Mouse (Mus musculus) myocyte (in vitro differentiated cells): ENCODE results near the gene Slc38a11. TPM values are rescaled to one million over a fixed set of nuclear protein-coding genes. Genes with fewer than 3 reads are reported as not detected.

Source experiments
- H3K27me3 ChIP-seq: one replicate; pipeline ENCODE4 v1.6.1; 2011; ENCODE audit not compliant: control insufficient read depth, insufficient read depth, insufficient read length
- H3K36me3 ChIP-seq: one replicate; pipeline ENCODE4 v1.6.1; 2011; ENCODE audit not compliant: control insufficient read depth, insufficient read depth
- H3K4me2 ChIP-seq: one replicate; pipeline ENCODE4 v1.6.1; 2011; ENCODE audit warnings: low read depth, control low read depth
- H3K4me3 ChIP-seq: one replicate; pipeline ENCODE4 v1.5.1; 2011; ENCODE audit warnings: mild to moderate bottlenecking, control low read depth, moderate library complexity
- H3K79me2 ChIP-seq: one replicate; pipeline ENCODE4 v1.6.1; 2011; ENCODE audit not compliant: control insufficient read depth, insufficient read depth
- H3ac ChIP-seq: one replicate; pipeline ENCODE4 v1.6.1; 2011; ENCODE audit not compliant: control insufficient read depth, insufficient read length
- CEBPB ChIP-seq: IDR thresholded peaks from 2 replicates; pipeline ENCODE4 v1.6.1; 2011; ENCODE audit warnings: mild to moderate bottlenecking, moderate library complexity; ENCODE audit not compliant: poor library complexity, insufficient read depth, severe bottlenecking
- E2F4 ChIP-seq: IDR thresholded peaks from one replicate; pipeline ENCODE4 v1.6.1; 2011; ENCODE audit warnings: mild to moderate bottlenecking, control low read depth, moderate library complexity; ENCODE audit not compliant: insufficient read depth
- MAX ChIP-seq: IDR thresholded peaks from one replicate; pipeline ENCODE4 v1.6.1; 2011; ENCODE audit warnings: low read depth, mild to moderate bottlenecking, control low read depth
- MYOD1 ChIP-seq, 3 experiments: IDR thresholded peaks; one replicate each; pipeline ENCODE4 v1.6.1; 2011; ENCODE audit warnings: control low read depth in 2 of 3, low read depth in 2 of 3, mild to moderate bottlenecking in 2 of 3, moderate library complexity in 1 of 3; ENCODE audit not compliant: insufficient read length in 2 of 3, control insufficient read depth in 1 of 3
- MYOG ChIP-seq, 3 experiments: IDR thresholded peaks; one replicate each; pipeline ENCODE4 v1.6.1; 2011; ENCODE audit warnings: control low read depth in 2 of 3, low read depth in 2 of 3, mild to moderate bottlenecking in 2 of 3; ENCODE audit not compliant: insufficient read length in 2 of 3, control insufficient read depth in 1 of 3, insufficient read depth in 1 of 3
- POLR2A ChIP-seq: IDR thresholded peaks from one replicate; pipeline ENCODE4 v1.6.1; 2011; ENCODE audit warnings: low read depth, mild to moderate bottlenecking, control low read depth, moderate library complexity; ENCODE audit not compliant: insufficient read length
- POLR2AphosphoS2 ChIP-seq: IDR thresholded peaks from one replicate; pipeline ENCODE4 v1.6.1; 2011; ENCODE audit warnings: low read depth, control low read depth; ENCODE audit not compliant: insufficient read length
- REST ChIP-seq: IDR thresholded peaks from one replicate; pipeline ENCODE4 v1.6.1; 2011; ENCODE audit warnings: mild to moderate bottlenecking, control low read depth, moderate library complexity; ENCODE audit not compliant: insufficient read depth, insufficient read length
- SRF ChIP-seq: IDR thresholded peaks from one replicate; pipeline ENCODE4 v1.6.1; 2011; ENCODE audit warnings: low read depth; ENCODE audit not compliant: control insufficient read depth, insufficient read length
- TCF12 ChIP-seq: IDR thresholded peaks from one replicate; pipeline ENCODE4 v1.6.1; 2011; ENCODE audit warnings: mild to moderate bottlenecking, control low read depth; ENCODE audit not compliant: poor library complexity, insufficient read depth, severe bottlenecking
- TCF3 ChIP-seq: IDR thresholded peaks from one replicate; pipeline ENCODE4 v1.6.1; 2011; ENCODE audit warnings: low read depth, control low read depth; ENCODE audit not compliant: insufficient read length
- USF1 ChIP-seq: IDR thresholded peaks from one replicate; pipeline ENCODE4 v1.6.1; 2011; ENCODE audit warnings: low read depth, mild to moderate bottlenecking, control low read depth, moderate library complexity
- polyA plus RNA-seq: library from polyadenylated mRNA; unstranded; fragments of >200 nt; fragmentation: generic; extraction: Trizol; gene quantifications from one replicate; pipeline ENCODE4 v1.2.1, GENCODE M21; 2012; ENCODE audit warnings: missing spikeins

Slc38a11 gene
- polyA plus RNA-seq, 1 experiment, result not detected

DNA sequence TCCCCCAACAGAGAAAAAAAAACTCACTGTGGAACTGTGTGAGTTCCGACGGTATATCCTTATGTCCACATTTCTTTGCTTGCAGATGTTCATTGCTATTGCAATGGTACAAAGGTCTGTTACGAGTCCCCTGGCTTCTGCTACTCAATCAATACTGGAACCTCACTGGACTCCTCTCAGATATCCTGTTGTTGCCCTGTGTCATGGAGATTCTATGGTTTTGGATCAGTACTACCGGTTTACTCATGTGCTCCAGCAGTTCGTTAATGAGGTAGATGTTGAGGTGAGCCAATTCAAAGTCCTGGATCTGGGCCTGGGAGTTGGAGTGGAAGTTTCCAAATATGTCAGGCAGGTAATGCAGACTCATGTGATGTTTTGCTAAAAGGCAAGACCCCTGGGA, 10.6 kb upstream of the Slc38a11 start:
- no peak overlapping the region for H3ac ChIP-seq
- H3K79me2 ChIP-seq, result no peaks in the 10 kb centered on the region
- no peak overlapping the region for H3K4me3 ChIP-seq

DNA sequence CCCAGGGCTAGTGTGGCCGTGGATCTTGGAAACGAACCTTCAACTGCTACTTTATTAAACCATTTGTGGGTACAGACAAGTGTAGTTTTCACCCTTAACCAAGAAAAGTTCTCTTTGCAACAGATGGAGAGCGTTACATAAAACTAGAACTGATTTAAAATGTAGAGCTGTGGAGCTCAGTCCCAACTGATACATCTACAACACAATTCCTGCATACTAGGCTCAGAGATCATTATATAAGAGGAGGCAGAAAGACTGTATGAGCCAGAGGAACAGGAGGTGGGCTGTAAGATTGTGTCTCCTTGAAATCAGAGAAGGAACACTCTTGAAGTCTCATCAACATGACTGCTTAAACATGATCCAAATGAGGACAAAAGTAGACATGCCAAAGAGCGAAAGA, 9.2 kb upstream of the Slc38a11 start:
- H3K27me3 ChIP-seq, result no peaks in the 10 kb centered on the region
- H3K36me3 ChIP-seq, result no peaks in the 10 kb centered on the region
- H3ac ChIP-seq, result no peak overlapping the region
- no peak overlapping the region for H3K4me3 ChIP-seq
- no peak for TF ChIP-seq POLR2AphosphoS2
- no peak for TF ChIP-seq MAX
- TF ChIP-seq E2F4, result no peak
- TF ChIP-seq SRF, result no peak
- TF ChIP-seq POLR2A, result no peak
- TF ChIP-seq REST, result no peak
- TF ChIP-seq MYOG (IDR thresholded peaks at IDR 0.05; ENCODE audit: control insufficient read depth in 1 of 3, insufficient read depth in 1 of 3, insufficient read length in 2 of 3, low read depth in 2 of 3), result no peak
- TF ChIP-seq TCF12, result no peak
- TF ChIP-seq CEBPB, result no peak
- H3K4me2 ChIP-seq, result no peak overlapping the region
- H3K79me2 ChIP-seq, result no peaks in the 10 kb centered on the region

More for the DNA sequence above, 10.6 kb upstream of the Slc38a11 start:
- Histone ChIP-seq H3K4me2 (no peak overlapping the region), H3K27me3 (no peaks in the 10 kb centered on the region), H3K36me3 (no peaks in the 10 kb centered on the region)
- no peak for TF ChIP-seq REST
- no peak for TF ChIP-seq USF1
- no peak for TF ChIP-seq POLR2A
- TF ChIP-seq E2F4, result no peak
- no peak for TF ChIP-seq MYOD1 (IDR thresholded peaks at IDR 0.05; ENCODE audit: control insufficient read depth in 1 of 3, insufficient read length in 2 of 3, low read depth in 2 of 3)
- TF ChIP-seq TCF3, result no peak
- TF ChIP-seq POLR2AphosphoS2, result no peak
- TF ChIP-seq SRF, result no peak
- no peak for TF ChIP-seq MYOG (IDR thresholded peaks at IDR 0.05; ENCODE audit: control insufficient read depth in 1 of 3, insufficient read depth in 1 of 3, insufficient read length in 2 of 3, low read depth in 2 of 3)
- no peak for TF ChIP-seq CEBPB
- TF ChIP-seq TCF12, result no peak
- no peak for TF ChIP-seq MAX

DNA sequence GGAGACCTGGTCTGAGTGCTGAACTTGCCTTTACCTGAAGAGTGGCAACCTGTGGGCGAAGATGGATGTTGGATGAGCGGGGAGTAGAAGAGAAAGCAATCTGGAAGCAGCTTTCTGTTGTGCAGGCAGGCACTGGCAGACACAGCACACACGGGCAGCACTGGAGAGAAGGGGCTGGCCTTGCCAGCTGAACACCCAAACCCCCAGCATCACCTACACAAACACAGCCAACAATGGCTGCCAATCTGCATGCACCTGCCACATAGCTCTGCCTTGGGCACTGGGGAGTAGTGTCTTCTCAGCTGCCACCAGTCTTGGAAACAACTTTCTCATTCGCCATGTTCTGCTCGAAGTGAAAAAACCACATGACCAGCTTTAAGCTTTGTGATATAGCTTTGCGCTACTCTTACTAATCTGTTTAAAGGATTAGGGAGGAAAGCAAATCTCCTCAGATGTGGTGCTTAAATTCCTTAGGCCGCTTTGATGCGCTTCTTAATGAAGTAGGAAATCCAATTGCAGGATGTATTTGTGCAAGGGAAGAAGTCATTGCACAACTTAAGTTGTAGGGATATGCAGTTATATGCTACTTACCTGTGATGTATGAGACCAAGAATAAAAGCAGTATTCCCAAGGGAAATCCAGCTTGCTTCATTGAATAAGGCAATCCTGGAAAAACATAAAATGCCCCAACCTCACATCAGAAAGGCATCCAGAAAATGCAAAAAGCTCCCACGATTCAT, 2.9 kb downstream of the Slc38a11 start:
- H3K4me2 ChIP-seq, result no peak overlapping the region
- TF ChIP-seq TCF12 (no peak), SRF (no peak), CEBPB (no peak), POLR2A (no peak), E2F4 (no peak), MAX (no peak), MYOG (IDR thresholded peaks at IDR 0.05; ENCODE audit: control insufficient read depth in 1 of 3, insufficient read depth in 1 of 3, insufficient read length in 2 of 3, low read depth in 2 of 3) (no peak), REST (no peak), POLR2AphosphoS2 (no peak), MYOD1 (IDR thresholded peaks at IDR 0.05; ENCODE audit: control insufficient read depth in 1 of 3, insufficient read length in 2 of 3, low read depth in 2 of 3) (no peak)

DNA sequence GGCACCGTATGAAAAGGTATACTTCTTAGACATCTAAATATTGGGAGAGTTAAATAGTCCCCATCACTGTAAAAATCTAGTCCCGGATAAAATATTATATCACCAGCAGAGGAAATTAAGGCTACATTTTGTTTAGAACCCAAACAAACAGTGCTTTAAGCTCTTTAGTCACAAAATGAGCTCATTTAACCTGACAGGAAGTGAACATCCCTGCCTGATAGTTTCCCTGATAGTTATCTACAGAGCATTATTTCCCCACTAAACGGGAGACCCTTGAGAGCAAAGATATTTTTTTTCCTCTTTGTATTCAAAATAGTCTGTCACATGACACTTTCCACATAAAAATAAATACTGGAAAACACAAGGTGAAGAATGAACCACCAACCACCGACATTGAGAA, 16.5 kb downstream of the Slc38a11 start:
- H3K27me3 ChIP-seq, result no peaks in the 10 kb centered on the region
- no peaks in the 10 kb centered on the region for H3K36me3 ChIP-seq
- no peak overlapping the region for H3K4me2 ChIP-seq
- TF ChIP-seq MYOG (IDR thresholded peaks at IDR 0.05; ENCODE audit: control insufficient read depth in 1 of 3, insufficient read depth in 1 of 3, insufficient read length in 2 of 3, low read depth in 2 of 3), result no peak
- TF ChIP-seq E2F4, result no peak
- TF ChIP-seq MYOD1 (IDR thresholded peaks at IDR 0.05; ENCODE audit: control insufficient read depth in 1 of 3, insufficient read length in 2 of 3, low read depth in 2 of 3), result no peak
- TF ChIP-seq POLR2A, result no peak
- no peak for TF ChIP-seq CEBPB
- no peak for TF ChIP-seq TCF12
- TF ChIP-seq USF1, result no peak
- TF ChIP-seq TCF3, result no peak
- no peak for TF ChIP-seq SRF
- TF ChIP-seq MAX, result no peak
- no peak for TF ChIP-seq REST
- TF ChIP-seq POLR2AphosphoS2, result no peak
- H3K79me2 ChIP-seq, result no peaks in the 10 kb centered on the region
- H3ac ChIP-seq, result no peak overlapping the region
- H3K4me3 ChIP-seq, result no peak overlapping the region

More for the DNA sequence above, 2.9 kb downstream of the Slc38a11 start:
- Histone ChIP-seq H3ac (no peak overlapping the region), H3K4me3 (no peak overlapping the region), H3K36me3 (no peaks in the 10 kb centered on the region), H3K27me3 (no peaks in the 10 kb centered on the region), H3K79me2 (no peaks in the 10 kb centered on the region)
